Mouse (Mus musculus): ENCODE data around the gene Entpd1. TPM values are rescaled to one million over a fixed set of nuclear protein-coding genes. Genes with fewer than 3 reads are reported as not detected.

Entpd1 gene
- polyA plus RNA-seq, 1 experiment: 13.1 TPM

- DNase-seq (ENCODE audit: extremely low spot score in 1 of 2, low spot score in 1 of 2): no peak
These were observed 157.2 kb downstream of the Entpd1 start for GRCm38 (mm10) chr19:40769341-40769770.

- no peak for DNase-seq (ENCODE audit: extremely low spot score in 1 of 2, low spot score in 1 of 2)
These were observed 176.0 kb downstream of the Entpd1 start for GRCm38 (mm10) chr19:40788004-40788714.

- no peak for DNase-seq (ENCODE audit: extremely low spot score in 1 of 2, low spot score in 1 of 2)
These were observed 176.5 kb downstream of the Entpd1 start for GRCm38 (mm10) chr19:40788715-40789084.

Other genes with a start within 250 kb of the Entpd1 start
- gene Sorbs1, start 98.6 kb upstream of the Entpd1 start, polyA plus RNA-seq (2012; rRNA removed): 88.1 and 100.0 TPM in 2 replicates
- gene Aldh18a1, start 23.9 kb upstream of the Entpd1 start, polyA plus RNA-seq (2012; rRNA removed): 26.0 and 26.2 TPM in 2 replicates
- gene Tctn3, start 133 bp upstream of the Entpd1 start, polyA plus RNA-seq (2012; rRNA removed): 29.6 and 35.7 TPM in 2 replicates
- gene Cc2d2b, start 136.4 kb downstream of the Entpd1 start, polyA plus RNA-seq (2012; rRNA removed): 0.10 and 0.15 TPM in 2 replicates
- 8.1 and 9.3 TPM in 2 replicates for gene Ccnj, start 218.9 kb downstream of the Entpd1 start, polyA plus RNA-seq (2012; rRNA removed)